Mouse (Mus musculus): ENCODE measurements around the gene Hist1h4i. TPM values are rescaled to one million over a fixed set of nuclear protein-coding genes. Genes with fewer than 3 reads are reported as not detected.
"Not testable (repeated sequence)": the region's sequence is repeated elsewhere in the genome, so short reads cannot be mapped to it uniquely, and the experiment has no call there.

Gene Hist1h4i
- polyA plus RNA-seq, 1 experiment from 2014 or later: 37.1 TPM

DNA sequence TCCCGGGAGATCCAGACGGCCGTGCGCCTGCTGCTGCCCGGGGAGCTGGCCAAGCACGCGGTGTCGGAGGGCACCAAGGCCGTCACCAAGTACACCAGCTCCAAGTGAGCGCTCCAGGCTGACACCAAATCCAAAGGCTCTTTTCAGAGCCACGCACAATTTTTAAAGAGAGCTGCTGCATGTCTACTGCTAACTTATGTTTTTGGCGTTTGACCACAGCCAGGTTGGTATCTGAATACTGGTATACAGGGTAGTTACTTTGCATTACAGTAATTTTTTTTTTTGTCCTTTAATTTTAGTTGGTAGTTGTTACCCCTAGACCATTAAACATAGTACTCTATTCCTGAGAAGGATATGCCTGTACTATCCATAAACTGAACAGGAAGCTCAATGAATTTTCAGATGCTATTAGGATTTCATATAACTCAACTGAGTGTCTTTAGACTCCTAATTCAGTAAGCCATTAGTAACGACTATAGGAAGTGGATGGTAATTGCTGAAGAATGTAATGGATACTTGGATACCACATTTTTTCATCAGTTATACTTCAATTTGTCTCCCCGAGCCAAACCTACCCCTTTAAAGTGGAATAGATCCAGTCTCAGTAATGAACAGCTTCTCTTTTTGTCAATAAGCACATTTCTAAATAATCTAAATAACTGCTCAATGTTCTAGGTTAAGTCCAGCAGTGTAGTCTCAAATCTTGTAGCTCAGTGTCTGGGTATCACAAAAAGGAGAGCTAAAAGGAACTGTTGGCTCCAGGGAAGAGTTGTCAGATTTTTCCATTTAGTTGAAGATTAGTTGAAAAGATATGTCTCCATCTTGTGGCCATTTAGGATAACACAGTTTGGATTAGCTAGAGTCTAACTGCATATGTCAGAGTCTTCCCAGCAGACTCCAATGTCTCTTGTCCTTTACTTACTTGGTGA, 2.6 kb upstream of the Hist1h4i start:
- DNase-seq (ENCODE audit: low spot score): peak; percentile 46
- peak overlapping the region; percentile 57 for H3K4me3 ChIP-seq
- no peaks in the 10 kb centered on the region for H3K9me3 ChIP-seq
- no peaks in the 10 kb centered on the region for H3K36me3 ChIP-seq (replicated peaks)
- H3K27me3 ChIP-seq (replicated peaks; ENCODE audit: low read depth, poor library complexity, severe bottlenecking): no peaks in the 10 kb centered on the region
- peak overlapping the region; percentile 80 for H3K27ac ChIP-seq (replicated peaks)
- peaks cover 15% of the 10 kb centered on the region for H3K4me1 ChIP-seq
- under 1% methylated on average over 14 of the region's 14 CpGs for WGBS

DNA sequence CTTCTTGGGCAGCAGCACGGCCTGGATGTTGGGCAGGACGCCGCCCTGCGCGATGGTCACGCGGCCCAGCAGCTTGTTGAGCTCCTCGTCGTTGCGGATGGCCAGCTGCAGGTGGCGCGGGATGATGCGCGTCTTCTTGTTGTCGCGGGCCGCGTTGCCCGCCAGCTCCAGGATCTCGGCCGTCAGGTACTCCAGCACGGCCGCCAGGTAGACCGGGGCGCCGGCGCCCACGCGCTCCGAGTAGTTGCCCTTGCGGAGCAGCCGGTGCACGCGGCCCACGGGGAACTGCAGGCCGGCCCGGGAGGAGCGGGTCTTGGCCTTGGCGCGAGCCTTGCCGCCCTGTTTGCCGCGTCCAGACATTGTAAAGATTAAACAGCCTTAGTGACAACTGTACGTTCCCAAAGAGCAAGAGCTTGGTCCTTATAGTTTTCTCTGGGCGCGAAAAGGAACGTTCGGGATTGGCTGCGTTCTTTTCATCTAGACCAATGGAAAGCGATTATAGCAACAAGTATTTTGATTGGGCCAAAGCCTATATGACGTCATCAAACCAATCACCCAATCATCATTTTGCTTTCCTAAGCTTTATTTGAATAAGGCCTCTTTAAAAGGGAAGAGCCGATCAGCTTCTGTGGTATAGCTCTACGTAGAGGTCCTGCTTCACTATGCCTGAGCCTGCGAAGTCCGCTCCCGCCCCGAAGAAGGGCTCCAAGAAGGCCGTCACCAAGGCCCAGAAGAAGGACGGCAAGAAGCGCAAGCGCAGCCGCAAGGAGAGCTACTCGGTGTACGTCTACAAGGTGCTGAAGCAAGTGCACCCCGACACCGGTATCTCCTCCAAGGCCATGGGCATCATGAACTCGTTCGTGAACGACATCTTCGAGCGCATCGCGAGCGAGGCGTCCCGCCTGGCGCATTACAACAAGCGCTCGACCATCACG, 1.7 kb upstream of the Hist1h4i start, which contains the start of the genes Hist1h2ag and Hist1h2bj:
Hist1h2ag (minus strand) TSS at position 377 of the 935 bp plus-strand sequence.
Hist1h2bj (plus strand) TSS at position 647 of the 935 bp plus-strand sequence.
- WGBS: under 1% methylated on average over 57 of the region's 80 CpGs
- not testable (repeated sequence) for H3K36me3 ChIP-seq (replicated peaks); H3K9me3 ChIP-seq; H3K27me3 ChIP-seq (replicated peaks; ENCODE audit: low read depth, poor library complexity, severe bottlenecking)
- H3K4me3 ChIP-seq: peak within 1 kb of the TSS; percentile 63
- peak; percentile 87 for DNase-seq (ENCODE audit: low spot score)
- H3K4me1 ChIP-seq: peaks cover 15% of the 10 kb centered on the region
- H3K27ac ChIP-seq (replicated peaks): peak within 1 kb of the TSS; percentile 94

DNA sequence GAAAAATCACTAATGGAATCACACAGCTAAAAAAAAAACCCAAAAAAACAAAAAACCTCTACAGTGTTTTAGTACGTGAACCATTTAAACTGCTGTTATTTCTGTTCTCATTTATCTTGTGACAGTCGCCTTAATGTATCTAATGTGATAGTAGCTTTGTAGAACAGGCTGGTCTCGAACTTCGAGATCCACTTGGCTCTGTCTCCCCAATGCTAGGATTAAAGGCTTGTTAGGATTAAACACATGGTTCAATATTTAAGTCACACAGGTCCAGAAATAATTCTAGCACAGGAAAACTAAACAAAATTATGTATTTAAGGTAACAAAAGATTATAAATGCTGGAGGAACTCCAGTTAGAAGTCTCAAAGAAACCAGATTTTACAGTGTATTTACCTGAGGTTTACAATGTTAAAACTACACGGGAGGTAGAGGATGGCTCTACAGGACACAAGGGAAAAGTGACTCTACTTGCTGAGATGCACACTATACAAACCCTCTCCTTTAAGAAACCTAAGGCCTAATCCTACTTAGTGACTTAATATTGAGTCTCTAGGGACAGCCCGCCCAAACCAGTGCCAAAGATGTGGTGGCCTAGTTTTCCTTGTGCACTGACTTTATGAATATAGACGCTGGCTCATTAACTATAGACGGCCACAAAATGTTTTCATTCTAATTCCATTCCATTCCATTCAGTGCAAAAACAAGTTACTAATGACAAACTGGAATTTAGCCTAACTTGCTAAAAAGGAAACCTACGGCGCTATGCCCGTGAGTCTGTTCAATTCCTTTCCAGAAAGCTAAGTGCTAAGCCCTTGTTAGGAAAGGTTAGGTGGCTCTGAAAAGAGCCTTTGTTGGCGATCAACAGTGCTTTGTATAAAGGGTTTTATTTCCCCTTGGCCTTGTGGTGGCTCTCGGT, 747 bp upstream of the Hist1h4i start:
- Histone ChIP-seq H3K36me3 (replicated peaks) (no peaks in the 10 kb centered on the region), H3K9me3 (no peaks in the 10 kb centered on the region), H3K4me3 (peak overlapping the region; percentile 63), H3K27me3 (replicated peaks; ENCODE audit: low read depth, poor library complexity, severe bottlenecking) (no peaks in the 10 kb centered on the region), H3K4me1 (peaks cover 15% of the 10 kb centered on the region), H3K27ac (replicated peaks) (peak overlapping the region; percentile 94)
- peak; percentile 43 for DNase-seq (ENCODE audit: low spot score)
- WGBS: 3% methylated on average over 13 of the region's 13 CpGs

DNA sequence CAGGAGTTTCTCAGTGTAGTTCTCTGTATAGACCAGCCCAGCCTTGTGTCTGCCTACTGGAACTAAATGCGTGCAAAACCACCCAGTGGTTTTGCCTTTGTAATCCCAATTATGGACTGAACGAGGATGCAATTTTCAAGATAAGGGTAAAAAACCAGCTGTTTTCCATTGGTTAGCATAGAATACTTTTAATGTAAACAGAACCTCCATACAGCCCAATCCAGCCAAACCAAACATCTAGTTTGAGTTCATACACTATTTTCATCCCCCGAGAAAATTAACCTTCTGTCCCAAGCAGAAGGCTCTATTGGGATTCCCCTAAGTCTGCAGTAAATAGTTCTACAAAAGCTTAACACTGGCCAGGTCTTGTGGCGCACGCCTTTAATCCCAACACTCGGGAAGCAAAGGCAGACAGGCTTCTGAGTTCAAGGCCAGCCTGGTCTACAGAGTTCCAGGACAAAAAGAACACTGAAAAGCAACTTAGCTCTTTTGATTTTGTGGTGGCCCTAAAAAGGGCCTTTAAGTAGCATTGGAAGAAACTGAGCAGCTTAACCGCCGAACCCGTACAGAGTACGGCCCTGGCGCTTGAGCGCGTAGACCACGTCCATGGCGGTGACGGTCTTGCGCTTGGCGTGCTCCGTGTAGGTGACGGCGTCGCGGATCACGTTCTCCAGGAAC, 559 bp downstream of the Hist1h4i start:
- DNase-seq (ENCODE audit: low spot score): peak; percentile 62
- Histone ChIP-seq H3K4me3 (peak overlapping the region; percentile 63), H3K27me3 (replicated peaks; ENCODE audit: low read depth, poor library complexity, severe bottlenecking) (no peaks in the 10 kb centered on the region), H3K27ac (replicated peaks) (peak overlapping the region; percentile 94), H3K4me1 (peaks cover 22% of the 10 kb centered on the region), H3K9me3 (no peaks in the 10 kb centered on the region), H3K36me3 (replicated peaks) (no peaks in the 10 kb centered on the region)
- under 1% methylated on average over 24 of the region's 24 CpGs for WGBS

DNA sequence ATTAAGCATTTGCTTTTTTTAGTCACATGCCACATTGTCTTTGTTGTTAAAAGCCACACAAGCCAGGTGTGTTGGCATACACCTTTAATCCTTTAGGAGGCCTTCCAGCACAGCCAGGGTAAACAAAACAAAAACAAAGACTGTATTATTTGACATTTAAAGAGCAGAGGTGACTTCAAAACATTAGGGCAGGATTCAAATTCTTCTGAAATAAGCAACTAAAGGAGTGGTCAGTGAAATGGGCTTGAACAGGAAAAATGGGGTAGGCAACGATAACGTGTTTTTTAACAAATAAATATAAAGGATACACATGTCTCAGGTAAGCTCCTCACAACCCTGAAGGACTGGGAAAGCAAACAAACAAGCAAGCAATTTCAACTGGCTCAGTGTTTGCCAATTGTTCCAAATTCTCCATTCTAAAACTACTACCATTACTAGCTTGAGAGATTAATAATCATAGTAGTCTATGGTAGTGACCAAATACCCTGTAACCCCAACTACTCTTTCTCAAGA, 1.2 kb downstream of the Hist1h4i start:
- H3K27ac ChIP-seq (replicated peaks): peak overlapping the region; percentile 94
- no peaks in the 10 kb centered on the region for H3K27me3 ChIP-seq (replicated peaks; ENCODE audit: low read depth, poor library complexity, severe bottlenecking)
- H3K9me3 ChIP-seq: no peaks in the 10 kb centered on the region
- peak overlapping the region; percentile 63 for H3K4me3 ChIP-seq
- no peaks in the 10 kb centered on the region for H3K36me3 ChIP-seq (replicated peaks)
- no peak for DNase-seq (ENCODE audit: low spot score)
- peaks cover 22% of the 10 kb centered on the region for H3K4me1 ChIP-seq
- WGBS: 8% methylated on average over 2 of the region's 2 CpGs

DNA sequence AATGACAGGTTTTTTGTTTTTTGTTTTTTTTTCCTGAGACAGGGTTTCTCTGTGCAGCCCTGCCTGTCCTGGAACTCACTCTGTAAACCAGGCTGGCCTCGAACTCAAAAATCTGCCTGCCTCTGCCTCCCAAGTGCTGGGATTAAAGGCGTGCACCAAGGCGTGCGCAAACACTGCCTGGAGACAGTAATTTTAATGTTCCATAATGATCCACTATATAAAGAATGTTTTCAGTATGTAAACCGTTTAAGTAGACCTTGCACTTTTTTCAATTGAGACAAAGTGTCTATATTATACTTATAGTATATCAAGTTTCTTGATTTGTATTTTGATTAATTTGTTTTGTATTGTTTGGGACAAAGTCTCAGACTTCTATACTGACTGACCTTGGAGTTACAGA, 1.8 kb downstream of the Hist1h4i start:
- H3K4me3 ChIP-seq: peak overlapping the region; percentile 63
- H3K4me1 ChIP-seq: peaks cover 20% of the 10 kb centered on the region
- WGBS: 70% methylated on average over 5 of the region's 5 CpGs
- H3K9me3 ChIP-seq: no peaks in the 10 kb centered on the region
- DNase-seq (ENCODE audit: low spot score): no peak
- peak overlapping the region; percentile 94 for H3K27ac ChIP-seq (replicated peaks)
- H3K36me3 ChIP-seq (replicated peaks): no peaks in the 10 kb centered on the region
- H3K27me3 ChIP-seq (replicated peaks; ENCODE audit: low read depth, poor library complexity, severe bottlenecking): no peaks in the 10 kb centered on the region

DNA sequence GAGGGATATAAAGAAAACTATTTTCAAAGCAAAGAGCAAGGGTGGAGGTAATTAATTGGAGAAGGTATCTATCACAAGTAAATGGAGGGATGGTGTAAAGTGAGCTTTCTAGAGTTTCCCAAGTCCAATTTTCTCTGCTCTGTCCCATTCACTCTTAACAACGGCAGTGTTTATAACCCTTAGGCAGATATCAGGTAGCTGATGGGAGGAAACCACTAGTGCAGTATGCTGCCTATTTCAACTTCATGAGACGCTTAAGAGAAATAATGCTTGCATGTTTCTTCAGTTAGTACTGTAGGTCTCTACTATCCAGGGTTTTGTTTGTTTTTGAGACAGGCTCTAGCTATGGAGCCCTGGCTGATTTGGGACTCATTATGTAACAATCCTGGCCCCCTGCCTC, 3.7 kb downstream of the Hist1h4i start:
- no peak for DNase-seq (ENCODE audit: low spot score)
- Histone ChIP-seq H3K4me1 (peaks cover 31% of the 10 kb centered on the region), H3K27ac (replicated peaks) (peak overlapping the region; percentile 91), H3K36me3 (replicated peaks) (no peaks in the 10 kb centered on the region), H3K9me3 (no peaks in the 10 kb centered on the region), H3K4me3 (peak overlapping the region; percentile 61; the same call in 1 of the 2 replicates), H3K27me3 (replicated peaks; ENCODE audit: low read depth, poor library complexity, severe bottlenecking) (no peaks in the 10 kb centered on the region)
- 69% methylated on average over 2 of the region's 2 CpGs for WGBS

DNA sequence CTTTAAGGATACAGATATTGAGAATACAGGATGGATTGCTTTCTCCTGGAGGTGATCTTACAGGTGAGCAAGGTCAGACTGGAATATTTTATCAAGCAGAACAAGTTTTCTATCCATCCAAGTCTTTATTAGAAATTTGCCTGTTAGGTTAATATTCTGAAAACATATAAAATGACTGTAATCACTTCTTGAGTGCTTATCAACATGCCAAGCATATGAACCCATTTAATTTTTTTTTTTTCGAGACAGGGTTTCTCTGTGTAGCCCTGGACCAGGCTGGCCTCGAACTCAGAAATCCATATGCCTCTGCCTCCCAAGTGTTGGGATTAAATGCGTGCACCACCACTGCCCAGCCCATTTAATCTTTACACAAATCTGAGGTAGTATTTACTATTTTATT, 4.2 kb downstream of the Hist1h4i start:
- H3K9me3 ChIP-seq: no peaks in the 10 kb centered on the region
- peak overlapping the region; percentile 61 for H3K4me3 ChIP-seq
- H3K27ac ChIP-seq (replicated peaks): peak overlapping the region; percentile 91
- no peak for DNase-seq (ENCODE audit: low spot score)
- H3K27me3 ChIP-seq (replicated peaks; ENCODE audit: low read depth, poor library complexity, severe bottlenecking): no peaks in the 10 kb centered on the region
- no peaks in the 10 kb centered on the region for H3K36me3 ChIP-seq (replicated peaks)
- WGBS: 71% methylated on average over 3 of the region's 3 CpGs
- peaks cover 28% of the 10 kb centered on the region for H3K4me1 ChIP-seq

DNA sequence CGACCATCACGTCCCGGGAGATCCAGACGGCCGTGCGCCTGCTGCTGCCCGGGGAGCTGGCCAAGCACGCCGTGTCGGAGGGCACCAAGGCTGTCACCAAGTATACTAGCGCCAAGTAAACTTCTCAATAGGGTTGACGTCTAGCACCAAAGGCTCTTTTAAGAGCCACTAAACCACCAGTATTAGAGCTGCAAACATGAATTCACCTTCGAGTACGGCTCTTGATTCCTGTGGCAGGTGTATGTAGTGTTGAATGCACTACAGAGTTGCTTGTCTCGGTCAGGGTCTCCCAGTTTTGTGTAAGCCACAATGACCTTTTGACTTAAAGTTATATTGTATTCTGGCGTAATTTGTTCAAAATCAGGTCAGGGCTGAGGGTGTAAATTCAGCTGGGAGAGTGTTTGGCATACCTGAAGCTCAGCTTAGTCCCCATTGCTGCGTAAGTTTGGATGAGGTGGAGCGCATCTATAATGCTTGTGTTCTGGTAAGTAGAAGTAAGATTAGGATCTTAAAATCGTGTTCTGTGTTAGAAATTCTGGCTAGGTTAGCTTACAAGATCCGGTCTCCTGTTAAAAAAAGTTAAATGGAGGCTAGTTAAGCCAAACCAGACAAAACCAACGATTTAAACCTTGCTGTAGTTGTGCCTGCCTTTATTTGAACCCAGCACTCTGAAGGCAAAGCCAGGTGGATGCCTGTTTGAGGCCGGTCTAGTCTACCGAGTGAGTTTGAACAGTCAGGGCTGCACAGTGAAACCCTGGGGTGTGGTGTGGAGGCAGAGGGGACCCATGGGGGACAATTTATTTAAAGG, 4.8 kb downstream of the Hist1h4i start:
- Histone ChIP-seq H3K27ac (replicated peaks) (peak overlapping the region; percentile 91), H3K9me3 (no peaks in the 10 kb centered on the region), H3K4me3 (peak overlapping the region; percentile 61), H3K4me1 (peaks cover 26% of the 10 kb centered on the region), H3K36me3 (replicated peaks) (no peaks in the 10 kb centered on the region), H3K27me3 (replicated peaks; ENCODE audit: low read depth, poor library complexity, severe bottlenecking) (no peaks in the 10 kb centered on the region)
- DNase-seq (ENCODE audit: low spot score): peak; percentile 63
- 2% methylated on average over 22 of the region's 23 CpGs for WGBS

DNA sequence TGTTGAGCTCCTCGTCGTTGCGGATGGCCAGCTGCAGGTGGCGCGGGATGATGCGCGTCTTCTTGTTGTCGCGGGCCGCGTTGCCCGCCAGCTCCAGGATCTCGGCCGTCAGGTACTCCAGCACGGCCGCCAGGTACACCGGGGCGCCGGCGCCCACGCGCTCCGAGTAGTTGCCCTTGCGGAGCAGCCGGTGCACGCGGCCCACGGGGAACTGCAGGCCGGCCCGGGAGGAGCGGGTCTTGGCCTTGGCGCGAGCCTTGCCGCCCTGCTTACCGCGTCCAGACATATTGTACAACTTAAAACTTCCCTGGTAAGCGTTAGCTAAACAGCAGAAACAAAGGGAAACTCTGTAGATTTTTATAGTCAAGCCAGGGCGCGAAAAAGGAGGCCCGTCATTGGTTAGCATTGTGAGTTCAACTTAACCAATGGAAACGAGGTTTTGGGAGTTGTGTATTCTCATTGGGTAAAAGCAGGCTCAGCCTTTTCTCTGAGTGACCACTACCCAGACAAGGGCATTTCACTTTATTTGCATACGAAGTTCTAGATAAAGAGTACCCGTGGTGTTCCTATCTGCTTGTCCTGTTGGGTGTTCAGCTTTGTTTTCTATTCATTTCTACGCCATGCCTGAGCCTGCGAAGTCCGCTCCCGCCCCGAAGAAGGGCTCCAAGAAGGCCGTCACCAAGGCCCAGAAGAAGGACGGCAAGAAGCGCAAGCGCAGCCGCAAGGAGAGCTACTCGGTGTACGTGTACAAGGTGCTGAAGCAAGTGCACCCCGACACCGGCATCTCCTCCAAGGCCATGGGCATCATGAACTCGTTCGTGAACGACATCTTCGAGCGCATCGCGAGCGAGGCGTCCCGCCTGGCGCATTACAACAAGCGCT, 5.7 kb downstream of the Hist1h4i start, which contains the start of the genes Hist1h2ah and Hist1h2bk:
Hist1h2ah (minus strand) TSS at position 302 of the 882 bp plus-strand sequence.
Hist1h2bk (plus strand) TSS at position 604 of the 882 bp plus-strand sequence.
- peak within 1 kb of the TSS; percentile 62 for H3K4me3 ChIP-seq
- H3K4me1 ChIP-seq: peaks cover 26% of the 10 kb centered on the region
- not testable (repeated sequence) for H3K27me3 ChIP-seq (replicated peaks; ENCODE audit: low read depth, poor library complexity, severe bottlenecking); H3K36me3 ChIP-seq (replicated peaks); H3K9me3 ChIP-seq
- under 1% methylated on average over 32 of the region's 69 CpGs for whole genome bisulfite sequencing
- peak within 1 kb of the TSS; percentile 93 for H3K27ac ChIP-seq (replicated peaks)
- DNase-seq (ENCODE audit: low spot score): peak; percentile 87
